Mouse (Mus musculus) midbrain, postnatal 0 days (tissue): ENCODE data around the gene Dad1. TPM values are rescaled to one million over a fixed set of nuclear protein-coding genes. Genes with fewer than 3 reads are reported as not detected.

ENCODE experiments used
- ATAC-seq: fragments of 200-750 bp; cut with Nextera tagmentation; 2 replicates; pipeline ENCODE4 v1.8.0; 2017; ENCODE audit warnings: moderate number of reproducible peaks, mild to moderate bottlenecking, moderate TSS enrichment, moderate library complexity; ENCODE audit not compliant: low FRiP score
- DNase-seq: peaks from one replicate; pipeline ENCODE4 v3.0.0-alpha.2; 2015; ENCODE audit warnings: low spot score
- H3K27ac ChIP-seq: fragments of 300-500 bp; sonication (generic); 2 replicates; pipeline ENCODE4 v1.5.1; 2014; ENCODE audit warnings: low read depth, mild to moderate bottlenecking, low read length, mixed read lengths
- H3K27me3 ChIP-seq: fragments of 300-500 bp; sonication (generic); 2 replicates; pipeline ENCODE4 v1.6.1; 2014; ENCODE audit warnings: low read length, control low read depth, mixed read lengths; ENCODE audit not compliant: insufficient read depth
- H3K36me3 ChIP-seq: fragments of 300-500 bp; sonication (generic); 2 replicates; pipeline ENCODE4 v1.6.1; 2014; ENCODE audit warnings: low read length, control low read depth, mixed read lengths; ENCODE audit not compliant: insufficient read depth
- H3K4me1 ChIP-seq: fragments of 300-500 bp; sonication (generic); 2 replicates; pipeline ENCODE4 v1.6.1; 2014; ENCODE audit warnings: mild to moderate bottlenecking, control low read depth, antibody characterized with exemption, low read length, mixed read lengths; ENCODE audit not compliant: insufficient read depth
- H3K4me2 ChIP-seq: fragments of 300-500 bp; sonication (generic); 2 replicates; pipeline ENCODE4 v1.6.1; 2014; ENCODE audit warnings: low read depth, mild to moderate bottlenecking, low read length, mixed read lengths; ENCODE audit not compliant: poor library complexity, severe bottlenecking
- H3K4me3 ChIP-seq: fragments of 300-500 bp; sonication (generic); 2 replicates; pipeline ENCODE4 v1.5.1; 2014; ENCODE audit warnings: low read depth, mild to moderate bottlenecking, low read length, moderate library complexity
- H3K9ac ChIP-seq: fragments of 300-500 bp; sonication (generic); replicated peaks from 2 replicates; pipeline ENCODE4 v1.6.1; 2014; ENCODE audit warnings: mild to moderate bottlenecking, low read length, moderate library complexity, mixed read lengths; ENCODE audit not compliant: poor library complexity, severe bottlenecking
- H3K9me3 ChIP-seq: fragments of 300-500 bp; sonication (generic); 2 replicates; pipeline ENCODE4 v1.6.1; 2016; ENCODE audit warnings: low read length, control low read depth
- CTCF ChIP-seq: IDR thresholded peaks from 2 replicates; pipeline ENCODE4 v1.5.1; 2016; ENCODE audit warnings: antibody characterized with exemption, mild to moderate bottlenecking
- WGBS: fragments of 180-500 bp; shearing (Covaris S2); extraction: QIAGEN DNeasy Blood & Tissue Kit; methylation state at CpG from one replicate; pipeline ENCODE4 v1.1.7; 2014; 5-methylcytosine and 5-hydroxymethylcytosine counted together
- polyA plus RNA-seq: library from polyadenylated mRNA; unstranded; fragments of >200 nt; fragmentation: Nextera tagmentation; extraction: Ambion mirVana; gene quantifications from 2 replicates; pipeline ENCODE4 v1.2.1, GENCODE M21; 2015
- total RNA-seq: library from RNA; depleted of rRNA; stranded (reverse); fragments of >200 nt; gene quantifications from 2 replicates; pipeline ENCODE4 v1.2.3, GENCODE M21; 2014

The Dad1 gene
- total and polyA plus RNA-seq, 2 experiments from 2014 or later: 263 to 394 TPM

- Histone ChIP-seq H3K4me2 (no peak overlapping the region), H3K36me3 (no peaks in the 10 kb centered on the region), H3K4me1 (no peaks in the 10 kb centered on the region), H3K4me3 (no peak overlapping the region), H3K9me3 (no peaks in the 10 kb centered on the region), H3K27ac (no peak overlapping the region), H3K27me3 (no peaks in the 10 kb centered on the region), H3K9ac (no peak overlapping the region)
- no peak for TF ChIP-seq CTCF
- WGBS: 74% methylated on average over 1 of the region's 1 CpGs
- DNase-seq (no peak), ATAC-seq (no peak)
These were observed 35.7 kb downstream of the Dad1 start for GRCm38 (mm10) chr14:54218233-54218632.

GRCm38 (mm10) chr14:54216126-54216525, 37.8 kb downstream of the Dad1 start:
- no peak overlapping the region for H3K27ac ChIP-seq
- no peak overlapping the region for H3K9ac ChIP-seq
- TF ChIP-seq CTCF: no peak
- no peaks in the 10 kb centered on the region for H3K4me1 ChIP-seq
- DNase-seq (no peak), ATAC-seq (no peak)
- 89% methylated on average over 7 of the region's 7 CpGs for WGBS
- no peaks in the 10 kb centered on the region for H3K27me3 ChIP-seq
- H3K4me2 ChIP-seq: no peak overlapping the region
- H3K36me3 ChIP-seq: no peaks in the 10 kb centered on the region
- H3K9me3 ChIP-seq: no peaks in the 10 kb centered on the region
- no peak overlapping the region for H3K4me3 ChIP-seq

- 77% methylated on average over 10 of the region's 10 CpGs for whole genome bisulfite sequencing
- no peak overlapping the region for H3K9ac ChIP-seq
- H3K4me2 ChIP-seq: no peak overlapping the region
These were observed 39.0 kb downstream of the Dad1 start for GRCm38 (mm10) chr14:54214901-54215300.

GRCm38 (mm10) chr14:54214477-54214876, 39.4 kb downstream of the Dad1 start:
- 36% methylated on average over 2 of the region's 2 CpGs for WGBS
- Histone ChIP-seq H3K9me3 (no peaks in the 10 kb centered on the region), H3K27me3 (no peaks in the 10 kb centered on the region), H3K9ac (no peak overlapping the region), H3K36me3 (no peaks in the 10 kb centered on the region), H3K27ac (0 out of 2 replicates have a peak overlapping the region, but pooled peaks have one; percentile 6), H3K4me3 (no peak overlapping the region), H3K4me2 (no peak overlapping the region), H3K4me1 (no peaks in the 10 kb centered on the region)
- no peak for TF ChIP-seq CTCF
- no peak for DNase-seq
- ATAC-seq: no peak

More at GRCm38 (mm10) chr14:54214901-54215300, 39.0 kb downstream of the Dad1 start:
- no peak for TF ChIP-seq CTCF
- DNase-seq: no peak
- Histone ChIP-seq H3K4me3 (no peak overlapping the region), H3K9me3 (no peaks in the 10 kb centered on the region), H3K4me1 (no peaks in the 10 kb centered on the region), H3K27me3 (no peaks in the 10 kb centered on the region), H3K36me3 (no peaks in the 10 kb centered on the region), H3K27ac (no peak overlapping the region)
- ATAC-seq: no peak

- no peak overlapping the region for H3K4me2 ChIP-seq
- no peaks in the 10 kb centered on the region for H3K9me3 ChIP-seq
- ATAC-seq: no peak
- no peaks in the 10 kb centered on the region for H3K4me1 ChIP-seq
- no peaks in the 10 kb centered on the region for H3K36me3 ChIP-seq
- no peak overlapping the region for H3K4me3 ChIP-seq
- no peak for TF ChIP-seq CTCF
- no peak for DNase-seq
- 74% methylated on average over 2 of the region's 2 CpGs for WGBS
- no peak overlapping the region for H3K27ac ChIP-seq
- H3K27me3 ChIP-seq: no peaks in the 10 kb centered on the region
- no peak overlapping the region for H3K9ac ChIP-seq
These were observed 40.2 kb downstream of the Dad1 start for GRCm38 (mm10) chr14:54213734-54214133.

GRCm38 (mm10) chr14:54211755-54212154, 42.1 kb downstream of the Dad1 start:
- no peak for TF ChIP-seq CTCF
- Histone ChIP-seq H3K9me3 (no peaks in the 10 kb centered on the region), H3K4me3 (no peak overlapping the region), H3K27me3 (no peaks in the 10 kb centered on the region), H3K4me2 (no peak overlapping the region), H3K27ac (no peak overlapping the region), H3K4me1 (no peaks in the 10 kb centered on the region), H3K9ac (no peak overlapping the region), H3K36me3 (no peaks in the 10 kb centered on the region)
- DNase-seq: no peak
- ATAC-seq: no peak
- 89% methylated on average over 5 of the region's 5 CpGs for WGBS
